Mouse (Mus musculus) right cerebral cortex, adult 2 months (tissue): ENCODE measurements around the gene Psg20.
"Not testable (repeated sequence)": the region's sequence is repeated elsewhere in the genome, so short reads cannot be mapped to it uniquely, and the experiment has no call there.

Experiments
- DNase-seq, 2 experiments: peaks; one replicate each; pipeline ENCODE4 v3.0.0; 2021 to 2022; ENCODE audit warnings: low spot score in 2 of 2

Gene Psg20

DNA sequence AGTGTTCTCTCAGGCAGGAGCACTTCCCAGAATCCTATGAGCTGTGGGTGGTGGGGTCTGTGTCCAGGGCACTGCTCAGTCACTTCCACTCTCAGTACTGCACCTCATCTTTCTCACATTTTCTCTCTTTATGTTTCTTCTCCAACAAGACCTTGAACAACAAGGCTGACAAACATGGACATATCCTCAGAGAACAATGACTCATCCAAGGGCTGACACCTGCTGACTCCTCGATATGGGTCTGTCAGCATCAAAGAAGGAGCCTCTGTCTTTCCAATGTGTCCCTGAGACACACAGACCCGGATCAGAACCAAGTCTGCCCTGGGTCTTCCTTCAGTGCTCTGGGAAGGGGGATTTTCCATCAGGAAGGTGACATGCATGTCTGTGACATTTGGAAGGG is at the start of gene Psg20:
Gene Psg20 (minus strand): TSS at position 101 of the 400 bp plus-strand sequence.
- DNase-seq = no peak

DNA sequence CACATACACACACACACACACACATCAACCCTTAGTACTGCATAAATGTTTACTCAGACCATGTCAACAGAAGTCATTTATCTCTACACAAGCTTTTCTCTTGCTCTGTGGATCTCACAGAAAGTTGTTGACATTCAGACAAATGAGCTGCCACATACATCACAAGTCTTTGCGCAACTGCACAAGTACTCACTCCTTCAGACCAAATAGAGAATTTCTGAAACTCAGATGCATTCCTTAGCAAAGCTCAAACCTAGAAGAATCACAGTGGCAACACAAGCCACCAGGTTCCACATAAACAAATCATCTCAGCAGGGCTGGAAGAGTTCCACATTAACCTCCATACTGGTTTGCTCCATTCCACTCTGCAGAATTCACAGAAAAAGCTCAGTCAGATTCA is 48.5 kb upstream of the Psg20 start:
- DNase-seq = no peak

DNA sequence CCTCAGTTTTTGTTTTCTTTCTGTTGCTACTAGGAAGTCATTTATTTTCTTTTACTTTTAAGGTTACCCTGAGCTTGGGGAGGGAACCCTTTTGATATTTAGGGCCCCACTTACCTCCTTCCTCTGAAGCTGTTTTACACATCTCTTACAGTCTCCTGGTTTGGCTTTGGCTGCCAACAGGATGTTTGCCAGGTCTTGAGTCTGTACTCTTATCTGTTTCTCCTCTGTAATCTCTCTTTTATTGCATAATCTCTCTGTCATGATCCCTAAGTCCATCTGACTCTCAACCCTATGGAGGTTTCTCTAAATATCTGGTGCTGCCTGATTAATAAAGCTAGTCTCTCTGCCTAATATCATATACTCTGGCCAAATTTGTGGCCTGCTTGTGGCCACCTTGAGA is 47.1 kb upstream of the Psg20 start:
- no peak for DNase-seq

DNA sequence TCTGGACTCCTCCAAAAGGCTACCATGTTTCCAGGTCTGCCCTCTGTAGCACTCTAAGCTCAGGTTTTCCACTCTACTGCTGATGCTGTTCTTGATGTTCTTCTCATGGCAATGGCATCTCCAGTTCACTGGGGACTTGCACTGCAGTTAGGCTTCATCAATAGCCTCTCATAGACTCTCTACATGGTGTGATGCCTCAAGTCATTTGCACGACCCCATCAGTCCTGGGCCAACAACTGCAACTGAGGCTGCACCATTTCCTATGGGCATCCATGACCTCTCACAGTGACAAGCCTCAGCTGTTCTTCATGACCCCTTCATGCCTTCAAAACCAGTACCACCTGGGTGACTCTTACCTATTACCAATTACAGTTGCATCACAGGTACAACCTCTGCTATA is 42.4 kb upstream of the Psg20 start:
- no peak for DNase-seq

DNA sequence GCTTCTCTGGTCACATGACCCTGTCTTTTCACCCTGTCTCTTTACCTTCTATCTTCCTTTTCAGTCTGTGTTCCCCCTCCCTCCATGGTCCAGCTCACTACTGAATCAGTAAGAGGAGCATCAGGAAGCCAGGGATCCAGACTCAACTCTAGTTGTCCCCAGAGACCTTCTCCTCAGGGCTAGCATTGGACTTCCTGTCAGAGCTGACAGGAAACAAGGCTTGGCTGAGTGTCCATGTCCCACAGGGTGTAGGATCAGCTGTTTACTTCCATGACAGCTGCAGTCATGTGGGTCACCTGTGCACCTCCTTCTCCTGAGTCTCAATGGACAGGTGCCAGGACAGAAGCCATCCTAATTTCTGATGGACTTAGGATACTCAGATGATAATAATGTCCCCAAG is 39.9 kb upstream of the Psg20 start:
- not testable (repeated sequence) for DNase-seq

DNA sequence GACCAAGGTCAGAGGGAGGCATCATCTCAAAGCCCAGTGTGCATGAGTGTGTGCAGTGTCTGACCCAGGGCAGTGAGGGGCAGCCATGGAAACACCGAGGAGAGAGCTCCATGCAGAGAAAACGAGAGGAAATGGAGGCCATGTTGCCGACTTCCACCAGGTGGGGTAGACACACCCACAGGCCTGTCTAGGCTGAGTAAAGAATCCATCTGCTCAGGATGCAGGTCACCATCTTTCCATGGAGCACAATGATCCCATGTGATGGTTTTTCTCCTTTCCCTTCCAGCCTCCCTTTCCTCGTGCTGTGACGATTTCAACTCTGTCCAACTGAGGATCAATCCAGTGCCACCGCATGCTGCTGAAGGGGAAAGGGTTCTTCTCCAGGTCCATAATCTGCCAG is 38.0 kb upstream of the Psg20 start:
- DNase-seq = no peak

DNA sequence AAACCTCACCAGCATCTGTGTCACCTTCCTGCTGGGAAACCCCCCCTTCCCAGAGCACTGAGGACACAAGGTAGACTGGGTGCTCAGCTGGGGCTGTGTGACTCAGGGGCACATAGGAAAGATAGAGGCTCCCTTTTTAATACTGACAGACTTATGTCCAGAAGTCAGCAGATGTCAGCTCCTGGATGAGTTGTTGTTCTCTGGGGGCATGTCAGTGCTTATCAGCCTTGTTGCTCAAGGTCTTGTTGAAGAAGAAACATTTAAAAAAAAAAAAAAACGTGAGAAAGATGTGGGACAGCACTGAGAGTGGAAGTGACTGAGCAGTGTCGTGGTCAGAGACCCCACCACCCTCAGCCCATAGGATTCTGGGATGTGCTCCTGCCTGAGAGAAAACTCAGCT is 31.8 kb upstream of the Psg20 start, which contains the start of gene Psg22:
Gene Psg22 (plus strand): TSS at position 301 of the 400 bp plus-strand sequence.
- no peak for DNase-seq

DNA sequence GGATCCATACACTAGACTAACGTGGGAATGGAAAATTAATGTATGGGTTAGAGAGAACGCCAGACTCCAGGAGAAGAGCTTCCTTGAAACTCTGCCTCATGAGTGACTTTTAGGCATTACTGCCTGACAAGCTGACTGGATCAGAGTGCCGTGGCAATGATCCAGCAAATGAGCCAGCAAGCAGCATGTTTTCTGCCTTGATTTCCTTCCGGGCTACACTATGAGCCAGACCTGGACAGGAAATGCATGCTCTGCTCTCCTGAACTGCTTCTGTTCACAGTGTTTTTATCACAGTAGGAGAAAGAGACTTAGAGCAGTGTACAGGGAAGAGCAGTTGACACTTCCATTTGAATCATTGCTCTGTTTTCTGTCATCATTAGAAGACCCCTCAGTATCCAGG is 29.6 kb upstream of the Psg20 start:
- DNase-seq = no peak

DNA sequence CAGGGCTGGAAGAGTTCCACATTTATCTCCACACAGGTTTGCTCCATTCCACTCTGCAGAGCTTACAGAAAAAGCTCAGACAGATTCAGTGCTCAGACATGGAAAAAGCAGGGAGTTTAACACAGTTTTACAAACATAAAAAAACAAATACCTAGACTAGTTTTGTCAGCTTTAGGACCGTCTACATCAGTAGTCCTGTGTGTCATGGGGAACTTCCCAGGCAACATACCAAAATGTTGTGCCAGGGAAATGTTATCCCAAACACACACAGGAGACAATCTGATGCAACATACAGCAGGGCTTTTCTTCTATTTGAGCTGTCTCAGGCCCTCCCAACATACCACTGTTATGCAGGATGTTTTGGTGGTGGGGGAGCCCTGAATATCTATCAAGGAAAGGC is 24.9 kb upstream of the Psg20 start:
- DNase-seq = no peak

DNA sequence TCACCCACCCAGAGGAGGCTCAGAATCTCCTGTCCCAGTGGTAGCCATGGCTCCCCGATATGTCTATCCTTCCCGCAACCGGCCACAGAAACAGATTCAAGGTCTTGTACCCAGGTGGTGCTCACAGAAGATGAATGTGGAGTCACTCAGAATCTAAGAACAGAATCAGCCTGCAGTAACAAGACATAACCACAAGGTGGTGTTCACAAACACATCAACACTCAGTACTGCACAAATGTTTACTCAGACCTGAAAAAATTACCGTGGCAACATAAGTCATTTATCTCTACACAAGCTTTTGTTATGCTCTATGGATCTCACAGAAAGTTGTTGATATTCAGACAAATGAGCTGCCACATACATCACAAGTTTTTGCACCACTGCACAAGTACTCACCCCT is 24.3 kb upstream of the Psg20 start:
- DNase-seq = not testable (repeated sequence)

DNA sequence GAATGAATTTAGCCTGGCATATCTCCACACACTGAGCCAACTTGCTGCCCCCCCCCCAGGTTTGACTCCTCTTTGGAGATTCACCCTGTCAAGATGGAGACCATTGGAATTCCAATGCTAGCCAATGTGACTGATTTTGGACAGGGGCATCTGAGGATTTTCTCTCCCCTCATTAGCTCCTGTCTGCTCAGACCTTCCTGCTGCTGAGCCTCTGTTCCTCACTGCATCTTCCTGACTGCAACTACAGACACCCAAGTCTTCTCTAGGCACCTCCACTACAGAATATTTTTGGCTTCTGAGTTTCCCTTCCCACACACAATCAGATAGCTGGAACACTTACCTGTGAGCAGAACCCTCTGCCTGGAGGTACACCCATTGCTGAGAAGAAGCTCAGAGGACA is 399 bp downstream of the Psg20 start:
- DNase-seq = no peak

DNA sequence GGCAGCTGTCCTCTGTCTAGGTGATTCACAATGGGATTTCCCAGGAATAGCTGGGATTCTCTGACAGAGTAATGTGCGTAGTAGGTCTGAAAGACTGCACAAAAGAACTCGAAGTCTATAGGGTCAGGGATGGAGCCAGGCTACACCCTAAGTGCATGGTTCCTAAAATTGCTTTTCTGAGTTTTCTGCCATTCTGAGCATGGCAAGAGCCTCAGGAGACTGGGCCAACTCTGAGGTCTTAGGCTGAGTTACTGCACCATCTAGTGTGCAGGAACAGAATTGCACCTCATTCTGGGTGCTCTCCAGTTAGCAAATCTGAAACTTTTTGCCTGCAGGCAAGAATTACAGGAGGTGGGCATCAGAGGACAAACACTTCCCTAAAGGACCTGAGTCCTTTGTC is 6.2 kb downstream of the Psg20 start:
- peak; percentile 19 to 36 for DNase-seq

DNA sequence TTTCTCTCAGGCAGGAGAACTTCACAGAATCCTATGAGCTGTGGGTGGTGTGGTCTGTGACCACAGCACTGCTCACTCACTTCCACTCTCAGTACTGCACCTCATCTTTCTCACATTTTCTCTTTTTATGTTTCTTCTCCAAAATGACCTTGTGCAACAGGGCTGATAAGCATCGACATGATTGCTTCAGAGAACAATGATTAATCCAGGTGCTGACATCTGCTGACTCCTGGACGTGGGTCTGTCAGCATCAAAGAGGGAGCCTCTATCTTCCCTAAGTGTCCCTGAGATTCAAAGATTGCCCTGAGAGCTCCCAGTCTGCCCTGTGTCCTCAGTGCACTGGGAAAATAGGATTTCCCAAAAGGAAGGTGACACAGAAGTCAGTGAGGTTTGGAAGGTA is 29.4 kb downstream of the Psg20 start, which contains the start of gene Psg21:
Gene Psg21 (minus strand): TSS at position 101 of the 400 bp plus-strand sequence.
- not testable (repeated sequence) for DNase-seq

DNA sequence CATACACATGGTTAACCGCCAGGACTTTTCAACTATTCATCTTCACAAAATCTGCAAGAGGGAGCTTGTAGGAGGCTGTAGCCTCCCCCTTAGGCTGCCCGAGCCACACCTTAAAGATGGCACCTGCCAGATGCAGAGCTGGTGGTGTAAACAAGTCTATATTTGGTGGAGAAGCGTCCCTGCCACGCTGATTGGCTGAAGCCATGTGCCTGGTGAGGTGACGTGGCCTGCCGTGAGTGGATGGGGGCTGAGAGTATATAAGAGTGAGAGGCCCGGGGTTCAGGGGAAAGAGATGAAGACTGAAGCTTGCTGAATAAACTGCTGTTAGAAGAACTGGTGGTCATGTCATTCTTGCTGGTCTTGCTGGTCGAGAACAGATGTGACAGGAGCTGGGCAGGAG is 59.1 kb downstream of the Psg20 start:
- not testable (repeated sequence) for DNase-seq
